Mouse (Mus musculus) activated CD4-positive, CD25-positive, alpha-beta regulatory T cell (primary cell): Measurements from ENCODE around the gene Gm5105. TPM values are rescaled to one million over a fixed set of nuclear protein-coding genes. Genes with fewer than 3 reads are reported as not detected.

Source experiments
- polyA plus RNA-seq, 2 experiments: library from polyadenylated mRNA; unstranded; fragments of 100-300 nt; shearing (Covaris generic); gene quantifications; one replicate each; pipeline ENCODE4 v1.2.1; 2017

Gene Gm5105
- polyA plus RNA-seq = not detected

DNA sequence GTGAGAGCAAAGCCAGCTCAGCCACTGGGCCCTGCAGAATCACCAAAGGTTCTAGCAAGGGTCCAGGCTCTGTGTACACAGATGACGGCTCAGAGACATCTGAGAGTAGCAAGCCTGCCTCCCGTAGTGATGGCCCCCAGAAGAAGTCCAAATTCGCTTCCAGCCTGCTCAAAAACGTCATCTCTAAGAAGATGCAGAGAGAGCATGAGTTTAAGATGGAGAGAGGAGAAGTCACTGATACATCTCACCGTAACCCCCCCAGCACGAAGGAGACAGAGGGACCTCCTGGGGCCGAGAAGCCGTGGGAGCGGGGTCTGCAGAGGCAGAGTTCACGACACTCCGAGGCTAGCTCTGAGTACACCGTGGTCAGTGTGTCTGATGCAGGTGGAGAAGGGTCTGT is at the start of gene Gm5105:
Gm5105 (minus strand) TSS at position 101 of the 400 bp plus-strand sequence.

DNA sequence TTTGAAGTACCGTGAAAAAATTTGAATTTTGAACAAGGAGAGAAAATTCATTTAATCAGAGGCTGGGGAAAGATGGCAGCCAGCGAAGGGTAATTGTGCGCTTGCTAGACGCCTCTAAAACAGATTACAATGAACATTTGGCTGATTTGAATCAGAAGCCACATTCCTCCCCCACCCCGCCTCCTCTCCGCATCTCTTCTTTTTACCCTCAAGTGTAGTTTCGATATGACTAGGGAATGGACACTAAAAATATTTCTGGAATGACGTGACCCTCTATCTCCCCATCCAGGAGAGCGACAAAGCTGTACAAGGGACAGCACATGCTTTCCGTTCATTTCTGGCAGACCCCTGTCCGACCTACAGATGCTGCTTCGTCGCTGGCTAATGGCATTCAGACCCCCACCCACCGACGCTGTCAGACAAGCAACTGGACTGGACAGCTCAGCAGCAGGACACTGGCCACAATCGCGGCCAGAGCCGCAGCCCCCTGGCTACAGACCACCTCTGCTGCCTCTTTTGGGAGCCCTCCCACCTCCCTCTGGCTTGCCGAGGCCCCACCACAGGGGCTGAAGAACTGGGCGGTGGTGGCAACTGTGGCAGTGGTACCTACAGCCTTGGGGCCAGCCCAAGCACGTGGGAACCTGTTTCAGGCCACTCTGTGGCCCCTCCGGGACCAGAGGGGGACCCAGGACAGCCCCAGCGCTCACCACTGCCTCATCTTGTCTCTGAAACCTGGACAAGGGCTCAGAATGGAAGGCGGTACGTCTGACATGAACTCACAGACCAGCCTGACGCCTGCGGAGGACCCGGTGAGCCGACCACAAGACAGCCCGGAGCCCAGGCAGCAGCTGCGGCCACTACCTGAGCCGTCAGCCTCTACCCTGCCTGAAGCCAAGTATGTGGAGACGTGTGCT is 2.2 kb downstream of the Gm5105 start, which contains the start of gene 1110002E22Rik:
1110002E22Rik (plus strand) TSS at position 321 of the 914 bp plus-strand sequence.

Other genes with a start within 250 kb of the Gm5105 start
- gene H2afz, start 202.9 kb downstream of the Gm5105 start, polyA plus RNA-seq = 1,000 to 10,000 TPM; 1,242 to 1,431 TPM
- 10 to 100 TPM in 1 of 2 experiments, 1 to 10 TPM in 1; 6.6 to 10.4 TPM for gene Dnajb14, start 199.7 kb downstream of the Gm5105 start, polyA plus RNA-seq
- 10 to 100 TPM; 70.8 to 76.7 TPM for gene Lamtor3, start 148.9 kb downstream of the Gm5105 start, polyA plus RNA-seq
- 100 to 1,000 TPM in 1 of 2 experiments, 10 to 100 TPM in 1; 89.7 to 113 TPM for gene Dapp1, start 85.8 kb downstream of the Gm5105 start, polyA plus RNA-seq
- under 1 TPM in 1 of 2 experiments, not detected in 1; 0.34 TPM for gene 1110002E22Rik, start 2.3 kb downstream of the Gm5105 start, polyA plus RNA-seq
- gene Trmt10a, start 76.1 kb upstream of the Gm5105 start, polyA plus RNA-seq = 1 to 10 TPM; 4.7 to 7.5 TPM
- 1 to 10 TPM; 2.6 to 2.9 TPM for gene Mttp, start 77.6 kb upstream of the Gm5105 start, polyA plus RNA-seq
- gene 4930579F01Rik, start 126.4 kb upstream of the Gm5105 start, polyA plus RNA-seq = not detected
- under 1 TPM in 1 of 2 experiments, not detected in 1; 0.29 TPM for gene Adh7, start 150.4 kb upstream of the Gm5105 start, polyA plus RNA-seq
- 1 to 10 TPM in 1 of 2 experiments, under 1 TPM in 1; 0.98 to 4.3 TPM for gene Adh1, start 193.6 kb upstream of the Gm5105 start, polyA plus RNA-seq
- not detected for gene Adh6a, start 245.9 kb upstream of the Gm5105 start, polyA plus RNA-seq